Mouse (Mus musculus): Measurements from ENCODE around the gene Vmo1. TPM values are rescaled to one million over a fixed set of nuclear protein-coding genes. Genes with fewer than 3 reads are reported as not detected.

Vmo1 gene
- polyA plus RNA-seq (2014; fragmentation: Illumina TruSeq; extraction: RNeasy Lipid Tissue Mini Kit (QIAGEN cat#74804); ENCODE audit: low read depth, low replicate concordance), result not detected

DNA sequence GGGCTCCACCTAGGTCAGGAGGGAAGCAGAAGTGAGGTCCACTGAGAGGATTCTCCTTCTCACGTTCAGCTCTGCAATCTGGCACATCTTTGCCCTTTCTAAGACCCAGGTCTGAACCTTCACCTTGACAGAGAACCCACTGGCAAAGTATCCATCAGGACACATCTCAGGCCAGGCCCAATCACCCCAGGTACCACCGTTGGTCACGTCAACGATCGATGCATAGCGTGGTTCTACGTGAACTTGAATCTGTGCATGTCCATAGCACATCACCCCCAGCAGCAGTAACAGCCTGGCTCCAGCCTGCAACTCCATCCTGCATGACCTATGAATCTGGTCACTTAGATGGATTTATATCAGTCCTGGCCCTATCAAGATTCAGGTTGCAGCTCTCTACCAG, at the start of gene Vmo1:
TSS of gene Vmo1 (minus strand) at position 329 of the 400 bp plus-strand sequence.

DNA sequence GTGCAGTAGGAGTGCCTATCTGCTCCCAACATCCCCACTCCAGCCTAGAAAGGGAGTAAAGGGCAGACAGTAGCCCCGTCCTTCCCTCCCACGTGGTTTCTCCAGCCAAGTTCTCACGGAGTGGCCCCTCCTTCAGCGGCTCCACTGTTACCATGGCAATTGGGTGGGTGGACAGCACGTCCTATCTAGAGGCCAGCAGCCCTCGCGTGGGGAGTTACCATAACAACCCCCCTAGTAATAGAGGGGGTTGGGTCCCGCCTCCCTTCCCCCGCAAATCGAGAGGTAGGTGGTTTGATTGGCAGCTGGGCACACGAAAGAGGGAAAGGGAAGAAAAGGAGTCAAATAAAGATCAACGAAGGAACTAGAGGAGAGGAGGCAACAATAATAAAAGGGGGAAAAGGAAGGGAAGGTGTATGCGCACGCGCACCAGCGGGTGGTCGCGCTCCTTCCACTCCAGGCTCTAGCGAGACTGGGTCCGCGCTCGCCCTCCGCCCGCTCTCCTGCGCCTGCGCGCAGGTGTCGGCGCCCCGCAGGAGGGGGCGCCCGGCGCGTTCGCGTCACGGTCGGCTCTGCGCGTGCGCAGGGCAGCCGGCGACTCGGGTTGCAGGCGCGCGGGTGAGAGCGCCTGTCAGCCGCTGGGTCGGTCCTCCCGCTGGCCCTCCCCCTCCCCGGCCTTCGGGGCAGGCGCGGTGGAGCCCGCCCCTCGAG, 48.0 kb upstream of the Vmo1 start, which contains the start of gene Mink1:
TSS of gene Mink1 (plus strand) at position 595 of the 708 bp plus-strand sequence.

DNA sequence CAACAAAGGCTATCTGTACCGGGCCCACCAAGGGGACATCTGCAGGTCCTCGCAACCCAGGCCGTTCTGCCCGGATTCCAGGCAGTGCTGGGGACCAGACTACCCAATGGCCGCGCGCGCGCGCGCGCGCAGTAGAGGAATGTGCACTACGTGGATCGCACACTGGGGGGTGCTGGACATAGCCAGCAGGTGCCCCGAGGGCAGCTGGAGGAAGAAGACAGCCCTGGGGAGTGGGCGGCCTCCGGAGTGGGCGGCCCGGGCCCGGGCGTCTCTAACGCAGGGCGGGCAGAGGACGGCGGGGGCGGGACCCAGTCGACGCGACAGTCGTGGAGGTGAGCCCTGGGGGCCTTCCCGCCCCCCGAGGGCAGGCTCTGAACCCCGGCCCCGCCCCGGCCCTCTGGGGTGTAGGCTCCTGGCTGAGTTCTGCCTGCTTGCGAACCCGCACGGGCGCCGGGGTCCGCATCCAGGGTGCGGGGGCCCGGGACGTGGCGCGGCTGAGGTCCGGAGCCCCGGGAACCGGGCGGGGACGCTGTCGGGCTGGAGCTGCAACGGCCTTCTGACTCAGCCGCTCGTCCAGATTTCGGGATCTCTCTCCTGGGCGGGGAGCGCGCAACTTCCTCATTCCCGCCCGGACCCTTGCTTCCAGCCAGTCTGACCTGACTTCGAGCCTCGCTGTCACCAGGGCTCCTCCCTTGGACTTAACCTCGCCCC, 25.6 kb upstream of the Vmo1 start, which contains the start of gene Pld2:
TSS of gene Pld2 (plus strand) at position 188 of the 711 bp plus-strand sequence.

DNA sequence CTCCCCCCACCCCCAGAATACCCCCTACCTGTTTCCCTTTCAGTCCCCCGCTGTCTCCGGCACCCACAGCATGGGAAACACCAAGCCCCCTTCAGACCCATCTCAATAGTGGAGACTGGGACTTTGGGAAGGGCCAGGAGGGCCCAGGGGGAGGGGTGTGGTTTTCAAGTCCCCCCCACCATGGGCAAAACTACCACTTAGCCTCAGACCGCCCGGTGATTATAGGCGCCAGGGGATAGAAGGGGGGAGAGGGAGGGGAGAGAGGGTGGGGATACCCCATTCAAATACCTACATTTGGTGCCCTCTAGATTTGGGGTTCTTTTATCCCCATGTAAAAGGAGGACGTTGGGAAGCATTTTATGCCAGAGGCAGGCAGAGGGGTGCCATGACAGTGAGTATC, 18.4 kb upstream of the Vmo1 start, which contains the start of gene Gm40193:
TSS of gene Gm40193 (minus strand) at position 101 of the 400 bp plus-strand sequence.

DNA sequence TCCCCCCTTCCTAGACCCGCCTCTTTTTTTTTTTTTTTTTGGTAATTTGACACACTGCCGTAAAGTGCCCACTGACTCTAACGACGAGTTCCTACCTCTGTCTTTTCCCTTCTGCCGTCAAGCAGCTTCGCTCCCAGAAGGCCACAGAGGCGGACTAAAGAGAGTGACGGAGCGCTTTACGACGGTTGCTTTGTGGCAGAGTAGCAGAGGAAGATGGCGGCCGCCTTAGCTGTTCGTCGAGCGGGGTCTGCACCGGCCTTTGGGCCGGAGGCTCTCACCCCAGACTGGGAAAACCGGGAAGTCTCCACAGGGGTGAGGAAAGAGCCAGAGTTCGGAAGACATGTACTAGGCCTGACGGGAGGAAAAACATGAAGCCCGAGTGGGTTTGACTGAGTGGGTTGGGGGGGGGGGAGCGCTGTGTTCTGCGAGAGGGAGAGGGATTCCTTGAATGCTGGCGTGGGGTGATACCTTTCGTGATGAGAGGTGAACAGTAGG, 10.8 kb upstream of the Vmo1 start, which contains the start of gene Psmb6:
TSS of gene Psmb6 (plus strand) at position 184 of the 495 bp plus-strand sequence.

DNA sequence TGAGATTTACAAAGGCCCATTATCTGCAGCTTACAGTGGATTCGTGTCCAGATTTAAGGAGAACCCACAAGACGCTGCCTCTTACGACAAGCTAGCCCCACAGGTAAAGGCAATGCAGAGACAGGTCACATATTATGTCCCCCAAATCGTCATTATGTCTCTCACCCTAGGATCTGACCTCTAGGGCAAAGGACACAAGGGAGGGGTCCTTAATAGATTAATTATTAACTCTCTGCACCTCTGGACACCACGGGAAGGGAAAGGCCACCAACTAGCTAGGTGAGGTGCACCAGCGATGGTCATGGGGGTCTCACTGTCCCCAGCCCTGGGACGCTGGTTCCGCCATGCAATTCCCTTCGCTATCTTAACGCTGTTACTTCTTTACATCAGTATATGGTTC, 4.5 kb upstream of the Vmo1 start, which contains the start of gene Gltpd2:
TSS of gene Gltpd2 (plus strand) at position 274 of the 400 bp plus-strand sequence.

DNA sequence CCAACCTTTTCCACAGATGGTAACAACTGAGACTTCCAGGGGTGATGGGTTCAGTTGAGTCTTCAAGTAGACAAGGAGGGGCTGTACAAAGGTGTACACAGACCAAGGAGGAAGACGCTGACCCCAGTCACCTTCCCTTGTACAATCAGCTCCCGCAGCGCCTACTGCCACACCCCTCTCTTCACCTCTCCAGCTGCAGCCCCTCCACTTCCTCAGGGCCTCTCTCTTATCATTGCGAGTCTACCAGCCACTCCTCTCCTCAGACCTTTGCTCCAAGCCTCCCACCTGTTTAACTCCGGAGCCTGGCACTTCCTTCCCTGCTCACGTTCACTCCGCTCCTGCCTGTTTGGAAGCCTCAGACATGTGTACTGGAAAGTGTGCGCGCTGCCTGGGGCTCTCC, 9.4 kb downstream of the Vmo1 start, which contains the start of gene Tm4sf5:
TSS of gene Tm4sf5 (plus strand) at position 275 of the 400 bp plus-strand sequence.

Other genes with a start within 250 kb of the Vmo1 start
- not detected for gene Alox12e, start 192.0 kb downstream of the Vmo1 start, polyA plus RNA-seq (2014; fragmentation: Illumina TruSeq; extraction: RNeasy Lipid Tissue Mini Kit (QIAGEN cat#74804); ENCODE audit: low read depth, low replicate concordance)
- gene Alox15, start 162.6 kb downstream of the Vmo1 start, polyA plus RNA-seq (2014; fragmentation: Illumina TruSeq; extraction: RNeasy Lipid Tissue Mini Kit (QIAGEN cat#74804); ENCODE audit: low read depth, low replicate concordance), result not detected
- 3.9 TPM for gene Pelp1, start 104.6 kb downstream of the Vmo1 start, polyA plus RNA-seq (2014; fragmentation: Illumina TruSeq; extraction: RNeasy Lipid Tissue Mini Kit (QIAGEN cat#74804); ENCODE audit: low read depth, low replicate concordance)
- 1.1 TPM for gene Arrb2, start 82.0 kb downstream of the Vmo1 start, polyA plus RNA-seq (2014; fragmentation: Illumina TruSeq; extraction: RNeasy Lipid Tissue Mini Kit (QIAGEN cat#74804); ENCODE audit: low read depth, low replicate concordance)
- gene Med11, start 62.7 kb downstream of the Vmo1 start, polyA plus RNA-seq (2014; fragmentation: Illumina TruSeq; extraction: RNeasy Lipid Tissue Mini Kit (QIAGEN cat#74804); ENCODE audit: low read depth, low replicate concordance), result 7.0 TPM
- 0.77 TPM for gene Zmynd15, start 55.2 kb downstream of the Vmo1 start, polyA plus RNA-seq (2014; fragmentation: Illumina TruSeq; extraction: RNeasy Lipid Tissue Mini Kit (QIAGEN cat#74804); ENCODE audit: low read depth, low replicate concordance)
- gene Cxcl16, start 54.6 kb downstream of the Vmo1 start, polyA plus RNA-seq (2014; fragmentation: Illumina TruSeq; extraction: RNeasy Lipid Tissue Mini Kit (QIAGEN cat#74804); ENCODE audit: low read depth, low replicate concordance), result 26.7 TPM
- gene Tm4sf5, start 9.4 kb downstream of the Vmo1 start, polyA plus RNA-seq (2014; fragmentation: Illumina TruSeq; extraction: RNeasy Lipid Tissue Mini Kit (QIAGEN cat#74804); ENCODE audit: low read depth, low replicate concordance), result not detected
- not detected for gene Gltpd2, start 4.6 kb upstream of the Vmo1 start, polyA plus RNA-seq (2014; fragmentation: Illumina TruSeq; extraction: RNeasy Lipid Tissue Mini Kit (QIAGEN cat#74804); ENCODE audit: low read depth, low replicate concordance)
- gene Psmb6, start 10.8 kb upstream of the Vmo1 start, polyA plus RNA-seq (2014; fragmentation: Illumina TruSeq; extraction: RNeasy Lipid Tissue Mini Kit (QIAGEN cat#74804); ENCODE audit: low read depth, low replicate concordance), result 19.2 TPM
- not detected for gene Gm40193, start 18.3 kb upstream of the Vmo1 start, polyA plus RNA-seq (2014; fragmentation: Illumina TruSeq; extraction: RNeasy Lipid Tissue Mini Kit (QIAGEN cat#74804); ENCODE audit: low read depth, low replicate concordance)
- gene Pld2, start 25.4 kb upstream of the Vmo1 start, polyA plus RNA-seq (2014; fragmentation: Illumina TruSeq; extraction: RNeasy Lipid Tissue Mini Kit (QIAGEN cat#74804); ENCODE audit: low read depth, low replicate concordance), result 0.89 TPM
- 4.5 TPM for gene Mink1, start 48.3 kb upstream of the Vmo1 start, polyA plus RNA-seq (2014; fragmentation: Illumina TruSeq; extraction: RNeasy Lipid Tissue Mini Kit (QIAGEN cat#74804); ENCODE audit: low read depth, low replicate concordance)
- gene 4930544D05Rik, start 101.2 kb upstream of the Vmo1 start, polyA plus RNA-seq (2014; fragmentation: Illumina TruSeq; extraction: RNeasy Lipid Tissue Mini Kit (QIAGEN cat#74804); ENCODE audit: low read depth, low replicate concordance), result not detected
- gene Chrne, start 104.6 kb upstream of the Vmo1 start, polyA plus RNA-seq (2014; fragmentation: Illumina TruSeq; extraction: RNeasy Lipid Tissue Mini Kit (QIAGEN cat#74804); ENCODE audit: low read depth, low replicate concordance), result not detected
- gene Gp1ba, start 124.5 kb upstream of the Vmo1 start, polyA plus RNA-seq (2014; fragmentation: Illumina TruSeq; extraction: RNeasy Lipid Tissue Mini Kit (QIAGEN cat#74804); ENCODE audit: low read depth, low replicate concordance), result not detected
- gene Rnf167, start 132.6 kb upstream of the Vmo1 start, polyA plus RNA-seq (2014; fragmentation: Illumina TruSeq; extraction: RNeasy Lipid Tissue Mini Kit (QIAGEN cat#74804); ENCODE audit: low read depth, low replicate concordance), result 29.6 TPM
- 60.0 TPM for gene Slc25a11, start 132.9 kb upstream of the Vmo1 start, polyA plus RNA-seq (2014; fragmentation: Illumina TruSeq; extraction: RNeasy Lipid Tissue Mini Kit (QIAGEN cat#74804); ENCODE audit: low read depth, low replicate concordance)
- 46.9 TPM for gene Pfn1, start 140.0 kb upstream of the Vmo1 start, polyA plus RNA-seq (2014; fragmentation: Illumina TruSeq; extraction: RNeasy Lipid Tissue Mini Kit (QIAGEN cat#74804); ENCODE audit: low read depth, low replicate concordance)
- gene Eno3, start 142.6 kb upstream of the Vmo1 start, polyA plus RNA-seq (2014; fragmentation: Illumina TruSeq; extraction: RNeasy Lipid Tissue Mini Kit (QIAGEN cat#74804); ENCODE audit: low read depth, low replicate concordance), result 1.1 TPM
- gene Spag7, start 154.8 kb upstream of the Vmo1 start, polyA plus RNA-seq (2014; fragmentation: Illumina TruSeq; extraction: RNeasy Lipid Tissue Mini Kit (QIAGEN cat#74804); ENCODE audit: low read depth, low replicate concordance), result 30.8 TPM
- 0.69 TPM for gene Camta2, start 173.5 kb upstream of the Vmo1 start, polyA plus RNA-seq (2014; fragmentation: Illumina TruSeq; extraction: RNeasy Lipid Tissue Mini Kit (QIAGEN cat#74804); ENCODE audit: low read depth, low replicate concordance)
- gene Inca1, start 185.5 kb upstream of the Vmo1 start, polyA plus RNA-seq (2014; fragmentation: Illumina TruSeq; extraction: RNeasy Lipid Tissue Mini Kit (QIAGEN cat#74804); ENCODE audit: low read depth, low replicate concordance), result 1.6 TPM
- gene Kif1c, start 185.9 kb upstream of the Vmo1 start, polyA plus RNA-seq (2014; fragmentation: Illumina TruSeq; extraction: RNeasy Lipid Tissue Mini Kit (QIAGEN cat#74804); ENCODE audit: low read depth, low replicate concordance), result 13.8 TPM
- gene Zfp3, start 249.6 kb upstream of the Vmo1 start, polyA plus RNA-seq (2014; fragmentation: Illumina TruSeq; extraction: RNeasy Lipid Tissue Mini Kit (QIAGEN cat#74804); ENCODE audit: low read depth, low replicate concordance), result 3.5 TPM